Mouse (Mus musculus): ENCODE data around the gene Il10. TPM values are rescaled to one million over a fixed set of nuclear protein-coding genes. Genes with fewer than 3 reads are reported as not detected.

Gene Il10
- total RNA-seq (2017) = 0.49 to 1.5 TPM in 2 of 3 replicates, not detected in the other

- no peak for ATAC-seq (replicated peaks; ENCODE audit: insufficient number of reproducible peaks, low FRiP score, low TSS enrichment, poor library complexity, severe bottlenecking)
Observed at GRCm38 (mm10) chr1:131019492-131020098, at the start of gene Il10. TSS of gene Il10 (plus strand) at chr1:131019845.

- ATAC-seq (replicated peaks; ENCODE audit: insufficient number of reproducible peaks, low FRiP score, low TSS enrichment, poor library complexity, severe bottlenecking) = 0 out of 2 replicates have a peak, but pooled peaks have one; percentile 68
Observed at GRCm38 (mm10) chr1:130979455-130979854, 40.2 kb upstream of the Il10 start.

GRCm38 (mm10) chr1:130984441-130984840, 35.2 kb upstream of the Il10 start:
- ATAC-seq (replicated peaks; ENCODE audit: insufficient number of reproducible peaks, low FRiP score, low TSS enrichment, poor library complexity, severe bottlenecking) = no peak

GRCm38 (mm10) chr1:130987001-130987400, 32.6 kb upstream of the Il10 start:
- no peak for ATAC-seq (replicated peaks; ENCODE audit: insufficient number of reproducible peaks, low FRiP score, low TSS enrichment, poor library complexity, severe bottlenecking)

- peak; percentile 47; the same call in 1 of the 2 replicates for ATAC-seq (replicated peaks; ENCODE audit: insufficient number of reproducible peaks, low FRiP score, low TSS enrichment, poor library complexity, severe bottlenecking)
Observed at GRCm38 (mm10) chr1:130987418-130987817, 32.2 kb upstream of the Il10 start.

- no peak for ATAC-seq (replicated peaks; ENCODE audit: insufficient number of reproducible peaks, low FRiP score, low TSS enrichment, poor library complexity, severe bottlenecking)
Observed at GRCm38 (mm10) chr1:130989331-130989730, 30.3 kb upstream of the Il10 start.

GRCm38 (mm10) chr1:130990448-130990847, 29.2 kb upstream of the Il10 start:
- no peak for ATAC-seq (replicated peaks; ENCODE audit: insufficient number of reproducible peaks, low FRiP score, low TSS enrichment, poor library complexity, severe bottlenecking)

GRCm38 (mm10) chr1:130993574-130994154, 26.0 kb upstream of the Il10 start:
- ATAC-seq (replicated peaks; ENCODE audit: insufficient number of reproducible peaks, low FRiP score, low TSS enrichment, poor library complexity, severe bottlenecking) = no peak

GRCm38 (mm10) chr1:130995515-130995914, 24.1 kb upstream of the Il10 start:
- no peak for ATAC-seq (replicated peaks; ENCODE audit: insufficient number of reproducible peaks, low FRiP score, low TSS enrichment, poor library complexity, severe bottlenecking)

- no peak for ATAC-seq (replicated peaks; ENCODE audit: insufficient number of reproducible peaks, low FRiP score, low TSS enrichment, poor library complexity, severe bottlenecking)
Observed at GRCm38 (mm10) chr1:130996356-130996755, 23.3 kb upstream of the Il10 start.

- no peak for ATAC-seq (replicated peaks; ENCODE audit: insufficient number of reproducible peaks, low FRiP score, low TSS enrichment, poor library complexity, severe bottlenecking)
Observed at GRCm38 (mm10) chr1:130997441-130997840, 22.2 kb upstream of the Il10 start.

GRCm38 (mm10) chr1:130998321-130998720, 21.3 kb upstream of the Il10 start:
- ATAC-seq (replicated peaks; ENCODE audit: insufficient number of reproducible peaks, low FRiP score, low TSS enrichment, poor library complexity, severe bottlenecking) = no peak

- ATAC-seq (replicated peaks; ENCODE audit: insufficient number of reproducible peaks, low FRiP score, low TSS enrichment, poor library complexity, severe bottlenecking) = no peak
Observed at GRCm38 (mm10) chr1:130999708-131000107, 19.9 kb upstream of the Il10 start.

- ATAC-seq (replicated peaks; ENCODE audit: insufficient number of reproducible peaks, low FRiP score, low TSS enrichment, poor library complexity, severe bottlenecking) = no peak
Observed at GRCm38 (mm10) chr1:131000296-131000695, 19.3 kb upstream of the Il10 start.

GRCm38 (mm10) chr1:131002561-131002960, 17.1 kb upstream of the Il10 start:
- ATAC-seq (replicated peaks; ENCODE audit: insufficient number of reproducible peaks, low FRiP score, low TSS enrichment, poor library complexity, severe bottlenecking) = no peak

GRCm38 (mm10) chr1:131003037-131003922, 16.4 kb upstream of the Il10 start:
- ATAC-seq (replicated peaks; ENCODE audit: insufficient number of reproducible peaks, low FRiP score, low TSS enrichment, poor library complexity, severe bottlenecking) = no peak

- ATAC-seq (replicated peaks; ENCODE audit: insufficient number of reproducible peaks, low FRiP score, low TSS enrichment, poor library complexity, severe bottlenecking) = no peak
Observed at GRCm38 (mm10) chr1:131006069-131006468, 13.6 kb upstream of the Il10 start.

GRCm38 (mm10) chr1:131010201-131011153, 9.2 kb upstream of the Il10 start:
- no peak for ATAC-seq (replicated peaks; ENCODE audit: insufficient number of reproducible peaks, low FRiP score, low TSS enrichment, poor library complexity, severe bottlenecking)

- no peak for ATAC-seq (replicated peaks; ENCODE audit: insufficient number of reproducible peaks, low FRiP score, low TSS enrichment, poor library complexity, severe bottlenecking)
Observed at GRCm38 (mm10) chr1:131012494-131012893, 7.2 kb upstream of the Il10 start.

Data from monocyte, adult 5-6 weeks (primary cell).